Mouse (Mus musculus) embryonic facial prominence, embryonic 10.5 days (tissue): ENCODE results near the gene Rps15a. TPM values are rescaled to one million over a fixed set of nuclear protein-coding genes. Genes with fewer than 3 reads are reported as not detected.

ENCODE experiments used
- DNase-seq: peaks from one replicate; pipeline ENCODE4 v3.0.0-alpha.2; 2017; ENCODE audit warnings: low spot score
- H3K27ac ChIP-seq: fragments of 300-500 bp; sonication (generic); replicated peaks from 2 replicates; pipeline ENCODE4 v1.5.1; 2016; ENCODE audit warnings: mild to moderate bottlenecking
- H3K27me3 ChIP-seq: fragments of 300-500 bp; sonication (generic); replicated peaks from 2 replicates; pipeline ENCODE4 v1.6.1; 2016; ENCODE audit warnings: low read depth, mild to moderate bottlenecking; ENCODE audit not compliant: poor library complexity, severe bottlenecking
- H3K36me3 ChIP-seq: fragments of 300-500 bp; sonication (generic); replicated peaks from 2 replicates; pipeline ENCODE4 v1.6.1; 2016; ENCODE audit warnings: mild to moderate bottlenecking, moderate library complexity
- H3K4me1 ChIP-seq: fragments of 300-500 bp; sonication (generic); 2 replicates; pipeline ENCODE4 v1.6.1; 2016
- H3K4me3 ChIP-seq: fragments of 300-500 bp; sonication (generic); 2 replicates; pipeline ENCODE4 v1.5.1; 2016; ENCODE audit warnings: mild to moderate bottlenecking, moderate library complexity
- H3K9me3 ChIP-seq: fragments of 300-500 bp; sonication (generic); 2 replicates; pipeline ENCODE4 v1.6.1; 2016; ENCODE audit warnings: mild to moderate bottlenecking
- WGBS: fragments of 180-500 bp; shearing (Covaris S2); methylation state at CpG from one replicate; pipeline ENCODE4 v1.1.7; 2016; 5-methylcytosine and 5-hydroxymethylcytosine counted together
- polyA plus RNA-seq: library from polyadenylated mRNA; unstranded; fragments of >200 nt; fragmentation: Nextera tagmentation; extraction: Ambion mirVana; gene quantifications from 2 replicates; pipeline ENCODE4 v1.2.1, GENCODE M21; 2016

Gene Rps15a
- polyA plus RNA-seq, 1 experiment from 2014 or later: 678 TPM

DNA sequence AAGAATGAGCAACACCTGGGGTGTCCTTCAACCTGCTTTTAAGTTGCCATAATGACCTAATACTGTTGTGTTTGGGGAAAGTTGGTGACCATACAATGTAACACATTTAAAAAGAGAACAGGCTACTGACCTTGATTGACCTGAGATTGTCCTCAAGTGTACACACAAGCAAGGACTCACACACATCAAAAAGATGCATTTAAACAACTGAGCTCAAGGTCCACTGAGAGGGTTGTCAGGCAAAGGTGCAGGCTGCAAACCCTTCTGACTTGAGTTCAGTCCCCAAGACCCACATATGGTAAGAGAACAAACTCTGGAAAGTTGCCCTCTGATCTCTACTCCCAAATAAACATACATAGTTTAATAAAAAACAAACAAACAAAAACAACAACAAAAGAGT lies 9.7 kb upstream of the Rps15a start:
- Histone ChIP-seq H3K4me1 (peaks cover 34% of the 10 kb centered on the region), H3K4me3 (no peak overlapping the region), H3K27me3 (no peaks in the 10 kb centered on the region), H3K9me3 (no peaks in the 10 kb centered on the region), H3K36me3 (peaks cover 59% of the 10 kb centered on the region), H3K27ac (no peak overlapping the region)
- no peak for DNase-seq

DNA sequence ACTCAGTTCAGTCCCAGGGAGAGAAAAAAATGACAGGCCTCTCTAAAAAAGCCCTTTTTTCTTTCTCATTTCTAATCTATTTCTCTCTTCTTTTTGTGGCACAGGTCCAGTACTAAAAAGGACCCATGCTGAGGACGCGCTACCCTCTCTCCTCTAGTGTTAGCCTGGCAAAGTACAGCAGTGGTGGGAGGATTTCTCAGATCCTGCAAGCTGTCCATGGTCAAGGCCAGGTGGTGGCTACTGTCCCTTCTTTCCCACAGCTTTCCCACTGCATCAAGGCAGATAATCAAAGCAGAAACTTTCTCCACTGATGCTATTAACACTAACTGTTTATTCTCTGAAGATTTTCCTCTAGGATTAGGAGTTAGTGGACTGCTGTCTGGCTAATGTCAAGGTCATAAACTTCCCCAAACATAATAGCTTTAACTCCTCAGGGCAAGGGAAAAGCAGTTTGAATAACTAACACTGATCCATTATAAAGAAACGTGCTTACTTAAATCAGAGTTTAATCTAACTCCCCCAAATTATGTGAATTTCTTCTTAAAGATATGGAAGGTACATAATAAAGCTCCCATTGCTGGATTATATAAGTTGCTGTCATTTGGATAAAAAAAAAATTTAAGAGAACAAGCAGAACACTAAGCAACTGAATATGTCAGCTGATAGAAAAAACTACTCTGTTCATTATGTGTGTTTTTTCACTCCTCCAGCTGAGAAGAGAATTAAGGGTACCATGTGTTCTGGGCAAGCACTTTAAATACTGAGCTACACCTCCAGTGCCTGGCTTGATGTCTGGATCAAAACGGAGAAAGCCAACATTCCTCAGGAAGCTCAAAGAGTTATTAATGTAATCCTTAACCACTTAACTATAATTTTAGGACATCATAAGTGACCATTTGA lies 7.8 kb upstream of the Rps15a start:
- Histone ChIP-seq H3K4me1 (peaks cover 23% of the 10 kb centered on the region), H3K9me3 (no peaks in the 10 kb centered on the region), H3K36me3 (peaks cover 79% of the 10 kb centered on the region), H3K27me3 (no peaks in the 10 kb centered on the region), H3K4me3 (no peak overlapping the region), H3K27ac (no peak overlapping the region)
- no peak for DNase-seq
- WGBS: 94% methylated on average over 4 of the region's 4 CpGs

DNA sequence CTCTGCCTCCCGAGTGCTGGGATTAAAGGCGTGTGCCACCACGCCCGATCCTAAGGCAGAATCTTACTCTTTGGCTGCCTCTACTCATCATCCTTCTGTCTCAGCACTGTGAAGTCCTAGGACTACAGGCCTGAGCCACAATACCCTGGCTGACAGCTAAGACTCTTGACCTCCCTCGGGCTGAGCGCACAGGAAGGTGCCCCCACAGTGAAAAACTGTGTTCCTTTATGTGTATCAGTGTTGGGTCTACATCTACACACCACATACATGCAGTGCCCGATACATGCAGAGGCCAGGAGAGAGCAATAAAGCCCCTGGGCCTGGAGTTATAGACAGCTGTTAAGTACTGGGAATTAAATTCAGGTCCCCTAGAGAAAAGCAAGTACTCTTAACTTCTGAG lies 6.2 kb upstream of the Rps15a start:
- H3K4me3 ChIP-seq: no peak overlapping the region
- H3K9me3 ChIP-seq: no peaks in the 10 kb centered on the region
- 93% methylated on average over 7 of the region's 7 CpGs for whole genome bisulfite sequencing
- no peaks in the 10 kb centered on the region for H3K27me3 ChIP-seq
- peaks cover 15% of the 10 kb centered on the region for H3K4me1 ChIP-seq
- no peak for DNase-seq
- peaks cover 88% of the 10 kb centered on the region for H3K36me3 ChIP-seq
- no peak overlapping the region for H3K27ac ChIP-seq

DNA sequence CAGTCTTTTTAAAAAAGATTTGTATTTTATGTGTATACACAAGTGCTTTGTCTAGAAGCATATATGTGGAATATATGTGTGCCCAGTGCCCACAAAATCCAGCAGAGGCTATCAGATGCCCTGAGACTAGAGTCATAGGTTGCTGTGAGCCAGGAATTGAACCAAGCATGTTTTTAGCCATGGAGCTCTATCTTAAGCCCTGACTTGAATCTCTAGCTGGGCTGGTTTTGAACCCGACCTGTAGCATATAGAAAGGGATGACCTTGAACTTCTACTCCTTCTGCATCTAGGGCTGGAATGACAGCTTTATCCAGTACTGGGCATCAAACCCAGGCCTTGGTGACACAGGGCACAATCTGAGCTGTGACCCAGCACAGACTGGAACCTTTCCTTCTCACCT lies 4.7 kb upstream of the Rps15a start:
- H3K36me3 ChIP-seq: peaks cover 73% of the 10 kb centered on the region
- no peak overlapping the region for H3K27ac ChIP-seq
- H3K27me3 ChIP-seq: no peaks in the 10 kb centered on the region
- DNase-seq: no peak
- no peaks in the 10 kb centered on the region for H3K9me3 ChIP-seq
- H3K4me3 ChIP-seq: no peak overlapping the region
- H3K4me1 ChIP-seq: peaks cover 10% of the 10 kb centered on the region
- WGBS: 75% methylated on average over 1 of the region's 1 CpGs

- no peak for DNase-seq
- Histone ChIP-seq H3K27me3 (no peaks in the 10 kb centered on the region), H3K36me3 (peaks cover 74% of the 10 kb centered on the region), H3K9me3 (no peaks in the 10 kb centered on the region), H3K27ac (no peak overlapping the region), H3K4me3 (no peak overlapping the region), H3K4me1 (peaks cover 10% of the 10 kb centered on the region)
- WGBS: 92% methylated on average over 5 of the region's 5 CpGs
These were observed 4.0 kb upstream of the Rps15a start for GRCm38 (mm10) chr7:118119946-118120345.

GRCm38 (mm10) chr7:118119142-118119541 lies 3.2 kb upstream of the Rps15a start:
- Histone ChIP-seq H3K4me1 (peaks cover 18% of the 10 kb centered on the region), H3K27me3 (no peaks in the 10 kb centered on the region), H3K9me3 (no peaks in the 10 kb centered on the region), H3K36me3 (peaks cover 76% of the 10 kb centered on the region), H3K27ac (no peak overlapping the region), H3K4me3 (no peak overlapping the region)
- 69% methylated on average over 2 of the region's 2 CpGs for WGBS
- DNase-seq: no peak

GRCm38 (mm10) chr7:118118426-118118825 lies 2.4 kb upstream of the Rps15a start:
- peaks cover 76% of the 10 kb centered on the region for H3K36me3 ChIP-seq
- H3K27ac ChIP-seq: no peak overlapping the region
- H3K4me1 ChIP-seq: peaks cover 25% of the 10 kb centered on the region
- H3K4me3 ChIP-seq: no peak overlapping the region
- H3K27me3 ChIP-seq: no peaks in the 10 kb centered on the region
- no peaks in the 10 kb centered on the region for H3K9me3 ChIP-seq
- no peak for DNase-seq
- 87% methylated on average over 3 of the region's 3 CpGs for WGBS

DNA sequence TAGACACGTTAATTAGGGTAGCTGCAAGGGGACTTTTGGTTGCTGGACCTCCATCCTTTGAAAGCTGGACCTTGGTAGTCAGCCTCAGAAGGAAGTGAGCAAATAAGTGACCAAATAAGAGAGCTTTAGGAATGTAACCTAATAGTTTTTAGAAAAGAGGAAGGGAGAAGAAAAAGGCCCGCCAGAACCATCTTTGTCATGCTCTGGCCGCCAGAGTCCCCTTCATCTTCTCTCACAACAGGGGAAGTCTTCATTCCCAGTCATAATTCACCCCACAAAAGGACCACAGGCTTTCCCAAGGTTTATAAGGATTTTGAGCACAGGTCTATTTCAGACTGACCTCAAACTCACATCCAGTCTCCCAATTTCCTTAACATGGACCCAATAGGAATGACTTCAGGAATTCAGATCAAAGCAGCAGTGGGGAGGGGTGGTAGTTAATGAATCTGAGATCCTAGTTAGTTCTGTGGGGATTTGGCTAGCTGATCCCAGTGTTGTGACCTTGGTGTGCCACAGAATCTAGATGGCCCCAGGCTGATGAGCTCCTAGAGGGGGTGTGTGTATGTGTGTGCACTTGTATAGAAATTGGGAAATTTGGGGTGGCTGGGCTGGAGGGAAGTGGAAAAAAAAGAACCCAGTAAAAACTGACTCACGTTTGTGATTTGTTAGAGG lies 1.7 kb upstream of the Rps15a start:
- no peak overlapping the region for H3K4me3 ChIP-seq
- peaks cover 32% of the 10 kb centered on the region for H3K4me1 ChIP-seq
- H3K9me3 ChIP-seq: no peaks in the 10 kb centered on the region
- no peak for DNase-seq
- H3K27ac ChIP-seq: peak overlapping the region; percentile 99
- no peaks in the 10 kb centered on the region for H3K27me3 ChIP-seq
- WGBS: 52% methylated on average over 4 of the region's 4 CpGs
- H3K36me3 ChIP-seq: peaks cover 76% of the 10 kb centered on the region

DNA sequence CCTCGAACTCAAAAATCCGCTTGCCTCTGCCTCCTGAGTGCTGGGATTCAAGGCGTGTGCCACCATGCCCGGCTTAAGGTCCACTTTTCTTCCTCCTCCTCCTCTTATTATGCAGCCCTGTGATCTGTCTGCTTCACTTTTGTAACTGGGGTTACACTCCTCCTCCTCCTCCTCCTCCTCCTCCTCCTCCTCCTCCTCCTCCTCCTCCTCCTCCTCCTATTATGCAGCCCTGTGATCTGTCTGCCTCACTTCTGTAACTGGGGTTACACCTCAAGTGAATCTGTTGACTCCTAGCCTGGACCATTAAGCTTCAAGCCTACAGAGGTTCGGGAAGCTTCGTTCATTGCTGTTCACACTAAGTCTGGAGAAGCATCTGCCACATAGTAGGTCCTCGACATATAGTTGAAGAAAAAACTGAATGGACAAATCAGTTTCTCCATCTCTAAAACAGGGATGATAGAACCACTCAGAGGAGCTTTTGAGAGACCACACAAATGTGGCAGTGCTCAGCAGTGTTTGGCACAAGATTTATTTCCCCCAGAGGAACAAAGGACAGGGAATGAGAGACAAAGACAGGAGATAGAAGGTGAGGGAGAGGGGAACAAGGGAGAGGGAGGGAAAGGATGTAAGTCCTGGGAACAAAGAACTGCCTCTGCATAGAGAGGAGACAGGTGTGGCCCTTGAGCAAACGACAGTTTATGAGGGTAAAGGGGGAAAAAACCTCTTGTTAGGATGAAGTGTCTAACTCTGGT lies 975 bp upstream of the Rps15a start:
- WGBS: 19% methylated on average over 8 of the region's 8 CpGs
- no peaks in the 10 kb centered on the region for H3K9me3 ChIP-seq
- peak overlapping the region; percentile 99 for H3K27ac ChIP-seq
- H3K27me3 ChIP-seq: no peaks in the 10 kb centered on the region
- peaks cover 40% of the 10 kb centered on the region for H3K4me1 ChIP-seq
- peaks cover 76% of the 10 kb centered on the region for H3K36me3 ChIP-seq
- H3K4me3 ChIP-seq: peak overlapping the region; percentile 99
- DNase-seq: no peak

GRCm38 (mm10) chr7:118115533-118115876 lies 483 bp downstream of the Rps15a start:
- H3K4me3 ChIP-seq: peak overlapping the region; percentile 99
- 0% methylated on average over 20 of the region's 20 CpGs for WGBS
- no peaks in the 10 kb centered on the region for H3K27me3 ChIP-seq
- H3K4me1 ChIP-seq: peaks cover 52% of the 10 kb centered on the region
- H3K9me3 ChIP-seq: no peaks in the 10 kb centered on the region
- H3K27ac ChIP-seq: peak overlapping the region; percentile 99
- no peak for DNase-seq
- H3K36me3 ChIP-seq: peaks cover 76% of the 10 kb centered on the region

- Histone ChIP-seq H3K4me1 (peaks cover 52% of the 10 kb centered on the region), H3K27me3 (no peaks in the 10 kb centered on the region), H3K27ac (no peak overlapping the region), H3K36me3 (peaks cover 76% of the 10 kb centered on the region), H3K4me3 (peak overlapping the region; percentile 99), H3K9me3 (no peaks in the 10 kb centered on the region)
- no peak for DNase-seq
- WGBS: 69% methylated on average over 5 of the region's 5 CpGs
These were observed 2.3 kb downstream of the Rps15a start for GRCm38 (mm10) chr7:118113541-118114297.

- no peak for DNase-seq
- Histone ChIP-seq H3K36me3 (peaks cover 91% of the 10 kb centered on the region), H3K27me3 (no peaks in the 10 kb centered on the region), H3K27ac (no peak overlapping the region), H3K9me3 (no peaks in the 10 kb centered on the region), H3K4me3 (peak overlapping the region; percentile 99), H3K4me1 (peaks cover 43% of the 10 kb centered on the region)
- 87% methylated on average over 3 of the region's 3 CpGs for WGBS
These were observed 4.9 kb downstream of the Rps15a start for GRCm38 (mm10) chr7:118111128-118111527.
